Mouse (Mus musculus): ENCODE measurements at regions not wholly inside any gene's neighbourhood (a gene's known extent, or its start where the extent isn't known, plus 50 kb on each side); places are given as distances from the start of the nearest gene placed in this dataset.
"Not testable (repeated sequence)": the region's sequence is repeated elsewhere in the genome, so short reads cannot be mapped to it uniquely, and the experiment has no call there.

DNA sequence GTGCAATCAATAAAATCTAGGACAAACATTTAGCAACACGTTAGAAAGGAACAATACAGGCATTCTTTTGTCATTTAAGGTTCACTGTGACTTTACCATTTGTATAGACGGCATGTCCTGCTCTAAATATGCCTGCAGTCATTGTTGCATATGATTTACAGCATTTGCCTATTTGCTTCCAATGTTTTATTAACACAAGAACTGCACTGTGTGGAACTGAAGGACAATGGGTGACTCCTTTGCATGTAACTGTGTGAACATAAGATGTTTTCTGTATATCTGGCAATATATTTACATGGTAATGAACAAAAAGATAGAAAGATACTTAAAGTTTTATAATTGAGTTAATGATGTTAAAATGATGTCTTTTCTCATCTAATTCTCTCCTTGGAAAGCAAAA is 57.1 kb downstream of the Pou4f1 start:
- Histone ChIP-seq H3K36me3 (no peaks in the 10 kb centered on the region), H3K27ac (ENCODE audit: poor library complexity, severe bottlenecking) (no peak overlapping the region), H3K9me3 (replicated peaks) (no peaks in the 10 kb centered on the region), H3K27me3 (replicated peaks) (no peaks in the 10 kb centered on the region), H3K4me3 (no peak overlapping the region), H3K9ac (no peak overlapping the region), H3K4me1 (replicated peaks) (no peaks in the 10 kb centered on the region), H3K4me2 (no peak overlapping the region)
- ATAC-seq (ENCODE audit: insufficient number of reproducible peaks, low FRiP score): no peak
- WGBS: 61% methylated on average over 2 of the region's 2 CpGs

DNA sequence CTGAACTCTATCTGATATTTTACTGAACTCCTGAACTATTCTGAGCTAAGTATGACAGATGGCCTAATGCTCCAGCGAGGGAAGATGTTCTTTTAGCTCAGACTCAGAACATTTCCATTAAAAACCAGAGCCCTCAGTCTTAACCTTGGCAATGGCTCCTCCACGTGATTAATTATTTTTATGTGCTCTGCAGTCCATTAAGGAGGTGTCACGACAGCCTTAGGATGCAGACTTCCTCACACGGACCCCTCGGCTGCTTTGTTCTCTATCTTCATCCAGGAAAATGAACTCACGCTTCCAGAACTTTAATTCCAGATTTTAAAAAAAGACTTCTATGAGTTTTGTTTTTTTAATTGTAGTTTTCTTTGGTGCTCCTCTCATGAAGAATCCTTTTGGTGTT is 57.5 kb downstream of the Pou4f1 start:
- 60% methylated on average over 6 of the region's 6 CpGs for WGBS
- no peaks in the 10 kb centered on the region for H3K27me3 ChIP-seq (replicated peaks)
- no peak overlapping the region for H3K9ac ChIP-seq
- H3K4me2 ChIP-seq: no peak overlapping the region
- H3K27ac ChIP-seq (ENCODE audit: poor library complexity, severe bottlenecking): no peak overlapping the region
- no peak for ATAC-seq (ENCODE audit: insufficient number of reproducible peaks, low FRiP score)
- no peaks in the 10 kb centered on the region for H3K4me1 ChIP-seq (replicated peaks)
- no peaks in the 10 kb centered on the region for H3K36me3 ChIP-seq
- no peak overlapping the region for H3K4me3 ChIP-seq
- H3K9me3 ChIP-seq (replicated peaks): no peaks in the 10 kb centered on the region

- H3K9ac ChIP-seq: no peak overlapping the region
- no peaks in the 10 kb centered on the region for H3K36me3 ChIP-seq
These were observed 61.7 kb downstream of the Pou4f1 start for GRCm38 (mm10) chr14:104406062-104406461.

DNA sequence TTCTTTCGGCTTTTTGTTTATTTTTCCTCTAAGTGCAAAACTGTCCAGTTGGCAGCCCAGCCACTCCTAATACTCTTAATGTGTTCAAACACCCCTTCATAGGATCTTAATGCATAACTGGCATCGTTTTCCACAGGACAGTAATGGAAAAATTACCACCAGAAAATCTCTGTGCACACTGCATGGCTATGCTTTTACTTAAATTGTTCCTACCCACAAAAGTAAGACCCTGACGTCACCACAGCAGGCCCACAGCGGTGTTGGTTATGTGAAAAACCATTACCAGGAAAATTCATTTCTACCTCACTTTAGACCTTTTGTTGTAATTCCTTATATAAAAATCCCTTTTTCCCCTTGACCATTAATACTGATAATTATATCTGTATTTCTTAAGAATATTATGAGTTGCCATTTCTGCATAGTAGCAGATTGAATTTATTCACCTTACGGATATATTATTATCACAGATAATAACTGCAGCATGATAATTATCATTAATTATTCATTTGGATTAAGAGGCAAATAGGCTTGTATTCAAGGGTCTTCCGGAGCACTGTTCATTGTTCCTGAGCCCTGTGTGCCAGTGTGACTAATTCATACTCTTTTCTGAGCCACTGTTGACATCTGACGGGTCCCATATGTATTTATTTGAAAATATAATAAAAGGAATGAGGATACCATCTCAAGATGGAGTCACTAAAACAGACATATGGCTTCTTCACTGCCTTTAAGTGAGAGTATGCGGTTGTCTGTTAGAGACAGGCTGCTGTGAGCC is 78.3 kb downstream of the Pou4f1 start:
- 80% methylated on average over 8 of the region's 8 CpGs for WGBS

More at GRCm38 (mm10) chr14:104406062-104406461, 61.7 kb downstream of the Pou4f1 start:
- WGBS: 66% methylated on average over 3 of the region's 3 CpGs
- H3K27ac ChIP-seq (ENCODE audit: poor library complexity, severe bottlenecking): no peak overlapping the region
- no peaks in the 10 kb centered on the region for H3K4me1 ChIP-seq (replicated peaks)
- ATAC-seq (ENCODE audit: insufficient number of reproducible peaks, low FRiP score): no peak
- no peak overlapping the region for H3K4me3 ChIP-seq
- H3K9me3 ChIP-seq (replicated peaks): no peaks in the 10 kb centered on the region
- no peaks in the 10 kb centered on the region for H3K27me3 ChIP-seq (replicated peaks)
- no peak overlapping the region for H3K4me2 ChIP-seq

GRCm38 (mm10) chr14:104388879-104389278 is 78.9 kb downstream of the Pou4f1 start:
- H3K9ac ChIP-seq: no peak overlapping the region
- no peaks in the 10 kb centered on the region for H3K36me3 ChIP-seq
- H3K27ac ChIP-seq (ENCODE audit: poor library complexity, severe bottlenecking): no peak overlapping the region
- no peaks in the 10 kb centered on the region for H3K4me1 ChIP-seq (replicated peaks)
- H3K27me3 ChIP-seq (replicated peaks): no peaks in the 10 kb centered on the region
- H3K9me3 ChIP-seq (replicated peaks): 0 out of 2 replicates have a peak, but pooled peaks cover 2% of the 10 kb centered on the region
- ATAC-seq (ENCODE audit: insufficient number of reproducible peaks, low FRiP score): no peak
- no peak overlapping the region for H3K4me2 ChIP-seq
- H3K4me3 ChIP-seq: no peak overlapping the region
- WGBS: 72% methylated on average over 2 of the region's 2 CpGs

More for the DNA sequence above, 78.3 kb downstream of the Pou4f1 start:
- Histone ChIP-seq H3K4me3 (no peak overlapping the region), H3K4me1 (replicated peaks) (no peaks in the 10 kb centered on the region), H3K27me3 (replicated peaks) (no peaks in the 10 kb centered on the region), H3K36me3 (no peaks in the 10 kb centered on the region), H3K4me2 (no peak overlapping the region), H3K9me3 (replicated peaks) (0 out of 2 replicates have a peak, but pooled peaks cover 2% of the 10 kb centered on the region), H3K27ac (ENCODE audit: poor library complexity, severe bottlenecking) (no peak overlapping the region), H3K9ac (no peak overlapping the region)
- ATAC-seq (ENCODE audit: insufficient number of reproducible peaks, low FRiP score): no peak

DNA sequence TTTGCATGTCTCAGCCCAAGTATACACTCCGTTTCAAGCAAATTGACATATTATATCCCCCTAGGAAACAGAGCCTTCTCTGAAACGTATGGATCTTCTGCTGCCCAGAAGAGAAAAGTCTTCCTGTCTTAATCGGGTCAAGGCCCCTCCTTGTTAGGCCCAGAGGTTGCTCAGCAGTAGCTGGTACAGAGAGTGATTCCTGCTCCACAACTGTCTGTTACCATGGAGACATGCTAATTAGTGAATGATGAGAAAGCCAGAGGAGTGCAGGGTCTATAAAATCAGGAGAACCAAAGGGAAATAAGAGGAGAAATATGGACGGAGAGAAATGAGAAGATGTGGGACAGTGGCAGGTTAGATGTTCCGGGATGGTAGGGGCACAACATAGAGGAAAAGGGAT is 86.8 kb downstream of the Pou4f1 start:
- no peaks in the 10 kb centered on the region for H3K4me1 ChIP-seq (replicated peaks)
- H3K4me2 ChIP-seq: no peak overlapping the region
- no peaks in the 10 kb centered on the region for H3K36me3 ChIP-seq
- no peaks in the 10 kb centered on the region for H3K27me3 ChIP-seq (replicated peaks)
- no peaks in the 10 kb centered on the region for H3K9me3 ChIP-seq (replicated peaks)
- H3K27ac ChIP-seq (ENCODE audit: poor library complexity, severe bottlenecking): no peak overlapping the region
- 67% methylated on average over 5 of the region's 5 CpGs for WGBS
- no peak overlapping the region for H3K9ac ChIP-seq
- no peak overlapping the region for H3K4me3 ChIP-seq
- no peak for ATAC-seq (ENCODE audit: insufficient number of reproducible peaks, low FRiP score)

GRCm38 (mm10) chr14:104372776-104373175 is 95.0 kb downstream of the Pou4f1 start:
- WGBS: 71% methylated on average over 7 of the region's 7 CpGs
- Histone ChIP-seq H3K4me2 (no peak overlapping the region), H3K27me3 (replicated peaks) (no peaks in the 10 kb centered on the region), H3K36me3 (no peaks in the 10 kb centered on the region), H3K27ac (ENCODE audit: poor library complexity, severe bottlenecking) (no peak overlapping the region), H3K4me3 (no peak overlapping the region), H3K9ac (no peak overlapping the region), H3K4me1 (replicated peaks) (no peaks in the 10 kb centered on the region), H3K9me3 (replicated peaks) (no peaks in the 10 kb centered on the region; the same call in 1 of the 2 replicates)
- ATAC-seq (ENCODE audit: insufficient number of reproducible peaks, low FRiP score): no peak

DNA sequence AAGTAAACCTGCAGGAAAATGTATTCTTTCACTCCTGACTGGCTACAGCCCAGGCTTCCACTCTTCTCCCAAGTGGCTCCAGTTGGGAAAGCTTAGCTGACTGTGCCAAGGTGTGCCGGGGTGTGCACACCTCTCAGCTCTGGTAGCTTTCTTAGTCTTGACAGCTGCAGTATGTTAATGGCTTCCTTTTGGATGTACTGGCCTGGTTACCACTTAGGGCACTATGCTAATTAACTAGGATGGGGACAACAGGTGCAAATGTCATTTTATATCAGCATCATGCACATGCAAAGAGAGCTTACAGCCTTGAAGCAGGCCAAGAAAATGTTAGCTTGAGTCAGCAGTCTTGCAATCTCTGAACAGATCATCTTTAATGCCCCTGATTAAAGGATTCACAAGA is 111.2 kb downstream of the Pou4f1 start:
- H3K4me3 ChIP-seq: no peak overlapping the region

GRCm38 (mm10) chr14:104336783-104337182 is 131.0 kb downstream of the Pou4f1 start:
- not testable (repeated sequence) for H3K27ac ChIP-seq (ENCODE audit: poor library complexity, severe bottlenecking); H3K4me1 ChIP-seq (replicated peaks); H3K27me3 ChIP-seq (replicated peaks); H3K36me3 ChIP-seq; H3K4me2 ChIP-seq; H3K9ac ChIP-seq; H3K9me3 ChIP-seq (replicated peaks); ATAC-seq (ENCODE audit: insufficient number of reproducible peaks, low FRiP score); H3K4me3 ChIP-seq
- 88% methylated on average over 15 of the region's 15 CpGs for WGBS

More for the DNA sequence above, 111.2 kb downstream of the Pou4f1 start:
- H3K9me3 ChIP-seq (replicated peaks): no peaks in the 10 kb centered on the region
- no peak overlapping the region for H3K27ac ChIP-seq (ENCODE audit: poor library complexity, severe bottlenecking)
- H3K4me2 ChIP-seq: no peak overlapping the region
- no peak overlapping the region for H3K9ac ChIP-seq
- WGBS: 73% methylated on average over 1 of the region's 1 CpGs
- H3K36me3 ChIP-seq: no peaks in the 10 kb centered on the region
- H3K27me3 ChIP-seq (replicated peaks): no peaks in the 10 kb centered on the region
- no peaks in the 10 kb centered on the region for H3K4me1 ChIP-seq (replicated peaks)
- ATAC-seq (ENCODE audit: insufficient number of reproducible peaks, low FRiP score): no peak

GRCm38 (mm10) chr14:104326089-104326488 is 141.7 kb downstream of the Pou4f1 start:
- no peak overlapping the region for H3K9ac ChIP-seq
- no peaks in the 10 kb centered on the region for H3K36me3 ChIP-seq
- WGBS: 75% methylated on average over 10 of the region's 10 CpGs
- H3K4me2 ChIP-seq: no peak overlapping the region
- no peak overlapping the region for H3K27ac ChIP-seq (ENCODE audit: poor library complexity, severe bottlenecking)
- no peaks in the 10 kb centered on the region for H3K4me1 ChIP-seq (replicated peaks)
- no peak for ATAC-seq (ENCODE audit: insufficient number of reproducible peaks, low FRiP score)
- H3K9me3 ChIP-seq (replicated peaks): no peaks in the 10 kb centered on the region
- H3K27me3 ChIP-seq (replicated peaks): no peaks in the 10 kb centered on the region
- no peak overlapping the region for H3K4me3 ChIP-seq

DNA sequence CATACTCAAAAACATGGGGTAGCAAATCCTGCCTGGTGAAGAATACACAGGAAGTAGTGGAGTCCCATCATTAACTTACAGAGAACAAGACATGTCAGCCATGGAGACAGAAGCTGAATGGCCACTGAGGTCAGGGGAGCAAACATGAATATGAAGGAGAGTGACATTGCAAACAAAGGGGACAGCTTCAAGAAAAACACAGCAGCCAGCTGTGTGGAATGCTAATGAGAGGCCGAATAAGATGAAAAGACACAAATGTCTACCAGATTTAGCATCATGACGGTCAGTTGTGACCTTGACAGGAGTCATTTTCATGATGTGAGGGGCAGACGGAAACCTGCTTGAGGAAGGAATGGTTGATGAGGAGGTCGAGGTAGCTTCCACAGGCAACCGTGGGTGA is 167.7 kb downstream of the Pou4f1 start:
- H3K9me3 ChIP-seq (replicated peaks): no peaks in the 10 kb centered on the region
- H3K9ac ChIP-seq: no peak overlapping the region
- ATAC-seq (ENCODE audit: insufficient number of reproducible peaks, low FRiP score): no peak
- H3K4me3 ChIP-seq: no peak overlapping the region
- 78% methylated on average over 5 of the region's 5 CpGs for WGBS
- H3K4me1 ChIP-seq (replicated peaks): no peaks in the 10 kb centered on the region
- H3K4me2 ChIP-seq: no peak overlapping the region
- no peaks in the 10 kb centered on the region for H3K36me3 ChIP-seq
- H3K27ac ChIP-seq (ENCODE audit: poor library complexity, severe bottlenecking): no peak overlapping the region
- H3K27me3 ChIP-seq (replicated peaks): no peaks in the 10 kb centered on the region

DNA sequence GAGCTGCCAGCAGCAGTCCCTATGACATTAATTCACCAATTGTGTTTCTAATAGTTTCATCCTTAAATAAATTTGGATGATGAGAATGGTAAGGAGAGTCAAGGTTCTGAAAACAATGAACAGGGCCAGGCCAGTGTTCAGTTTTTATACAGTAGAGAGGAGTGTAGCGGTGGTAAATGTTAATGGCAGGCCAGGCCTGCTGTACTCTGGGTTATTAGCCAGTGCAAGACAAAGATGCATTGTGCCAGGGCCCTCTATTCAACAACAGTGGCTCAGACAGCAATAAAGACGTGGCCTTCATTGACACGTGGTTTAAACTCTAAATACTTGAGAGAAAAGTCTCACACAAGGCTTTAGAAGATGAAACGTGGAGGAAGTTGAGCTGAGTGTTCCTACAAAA is 169.5 kb downstream of the Pou4f1 start:
- whole genome bisulfite sequencing: 64% methylated on average over 4 of the region's 4 CpGs
- Histone ChIP-seq H3K9ac (no peak overlapping the region), H3K4me1 (replicated peaks) (no peaks in the 10 kb centered on the region), H3K4me3 (no peak overlapping the region), H3K4me2 (no peak overlapping the region), H3K27ac (ENCODE audit: poor library complexity, severe bottlenecking) (no peak overlapping the region), H3K27me3 (replicated peaks) (no peaks in the 10 kb centered on the region), H3K36me3 (no peaks in the 10 kb centered on the region), H3K9me3 (replicated peaks) (no peaks in the 10 kb centered on the region)
- ATAC-seq (ENCODE audit: insufficient number of reproducible peaks, low FRiP score): no peak
